Mouse (Mus musculus) T-helper 2 cell (primary cell): Measurements from ENCODE around the gene Zbtb5.
"Not testable (repeated sequence)": the region's sequence is repeated elsewhere in the genome, so short reads cannot be mapped to it uniquely, and the experiment has no call there.

Experiments used
- in situ Hi-C: fragments of 300-600 bp; cut with MboI, MseI; formaldehyde crosslinking; loops from one replicate; pipeline ENCODE4 v1.15.1; 2025; ENCODE audit warnings: high pct_unique_total_duplicates

Gene Zbtb5

GRCm38 (mm10) chr4:45012105-45012975 is at the start of gene Zbtb5:
TSS of gene Zbtb5 (minus strand) at chr4:45012412.
- in situ Hi-C loops, result loop anchor here (5.0 to 10.0 kb wide), 2 partner anchors 40 to 302 kb away; no protein-coding TSS in a partner anchor

- in situ Hi-C loops, result no loop called here
Measured at GRCm38 (mm10) chr4:45055451-45055850, 43.2 kb upstream of the Zbtb5 start.

DNA sequence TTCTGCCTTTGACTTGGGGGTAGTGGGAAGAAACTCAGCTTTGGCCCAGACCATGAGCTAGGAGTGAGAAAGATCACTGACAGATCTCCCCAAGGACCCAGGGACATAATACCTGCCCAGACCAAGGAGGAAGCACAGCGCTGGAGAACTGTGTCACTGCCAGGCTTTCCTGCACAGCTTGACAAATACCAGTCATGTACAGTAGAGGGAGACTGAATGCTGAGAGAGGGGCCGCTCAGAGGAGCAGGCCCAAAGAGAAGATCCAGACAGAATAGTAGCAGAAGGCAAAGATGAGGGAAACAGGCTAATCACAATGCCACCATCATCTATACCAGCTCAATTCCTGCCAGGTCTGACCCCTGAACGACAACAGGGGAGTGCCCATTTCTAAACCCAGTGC is 42.6 kb upstream of the Zbtb5 start:
- in situ Hi-C loops, result no loop called here

GRCm38 (mm10) chr4:45047956-45048355 is 35.7 kb upstream of the Zbtb5 start:
- in situ Hi-C loops, result no loop called here

GRCm38 (mm10) chr4:45047286-45047887 is 35.2 kb upstream of the Zbtb5 start:
- in situ Hi-C loops, result no loop called here

GRCm38 (mm10) chr4:45046679-45047078 is 34.5 kb upstream of the Zbtb5 start:
- in situ Hi-C loops, result no loop called here

DNA sequence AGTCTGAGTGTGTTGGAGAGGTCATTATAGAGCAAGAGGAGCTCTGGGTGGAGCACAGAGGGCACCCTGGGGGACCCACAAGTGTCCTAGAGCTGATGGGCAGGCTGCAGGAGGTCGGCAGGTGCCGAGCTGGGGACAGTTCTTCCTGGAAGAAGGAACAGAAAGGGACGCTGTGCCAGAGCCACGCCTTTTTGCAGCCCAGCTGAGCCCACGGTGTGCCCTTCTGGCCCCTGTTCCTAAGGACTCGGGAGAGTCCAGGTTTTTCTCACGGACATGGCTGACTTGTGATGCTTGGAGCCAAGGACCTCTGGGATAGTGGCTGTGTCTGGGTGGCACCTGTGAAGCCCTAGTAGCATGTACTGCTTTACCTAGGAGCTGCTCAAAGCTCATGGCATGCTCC is 28.6 kb upstream of the Zbtb5 start:
- in situ Hi-C loops, result no loop called here

DNA sequence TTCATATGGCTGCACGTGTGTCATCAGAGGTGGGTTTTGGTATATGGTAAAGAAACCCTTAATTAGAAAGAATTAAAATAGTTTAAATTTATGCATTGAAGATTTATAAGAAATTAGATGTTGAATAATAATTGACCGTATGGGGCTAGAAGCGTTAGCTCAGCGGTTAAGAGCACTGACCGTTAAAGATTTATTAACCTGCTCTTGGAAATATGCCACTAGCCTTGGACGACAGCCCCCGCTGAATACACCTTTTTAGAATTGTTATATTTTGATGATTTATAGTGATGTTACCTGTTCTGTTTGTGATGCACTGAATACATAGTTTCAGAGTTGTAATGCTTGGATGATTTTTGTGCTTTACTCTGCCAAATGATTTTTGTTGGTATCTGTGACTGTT is 27.3 kb upstream of the Zbtb5 start:
- in situ Hi-C loops, result not testable (repeated sequence)

DNA sequence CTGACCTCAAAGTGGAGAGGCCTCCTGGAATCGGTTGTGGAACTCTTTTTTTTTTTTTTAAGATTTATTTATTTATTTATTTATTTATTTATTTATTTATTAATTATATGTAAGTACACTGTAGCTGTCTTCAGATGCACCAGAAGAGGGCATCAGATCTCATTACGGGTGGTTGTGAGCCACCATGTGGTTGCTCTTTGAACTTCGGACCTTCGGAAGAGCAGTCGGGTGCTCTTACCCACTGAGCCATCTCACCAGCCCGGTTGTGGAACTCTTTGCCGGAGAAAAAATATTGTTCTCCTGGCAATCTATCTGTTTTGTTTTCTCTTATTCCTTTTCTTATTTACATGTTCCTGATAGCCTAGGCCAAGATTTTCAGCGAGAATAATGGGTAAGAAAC is 26.7 kb upstream of the Zbtb5 start:
- in situ Hi-C loops, result not testable (repeated sequence)

- in situ Hi-C loops, result no loop called here
Measured at GRCm38 (mm10) chr4:45037455-45038410, 25.5 kb upstream of the Zbtb5 start.

- in situ Hi-C loops, result no loop called here
Measured at GRCm38 (mm10) chr4:45036571-45036970, 24.4 kb upstream of the Zbtb5 start.

- in situ Hi-C loops, result no loop called here
Measured at GRCm38 (mm10) chr4:45036048-45036447, 23.8 kb upstream of the Zbtb5 start.

DNA sequence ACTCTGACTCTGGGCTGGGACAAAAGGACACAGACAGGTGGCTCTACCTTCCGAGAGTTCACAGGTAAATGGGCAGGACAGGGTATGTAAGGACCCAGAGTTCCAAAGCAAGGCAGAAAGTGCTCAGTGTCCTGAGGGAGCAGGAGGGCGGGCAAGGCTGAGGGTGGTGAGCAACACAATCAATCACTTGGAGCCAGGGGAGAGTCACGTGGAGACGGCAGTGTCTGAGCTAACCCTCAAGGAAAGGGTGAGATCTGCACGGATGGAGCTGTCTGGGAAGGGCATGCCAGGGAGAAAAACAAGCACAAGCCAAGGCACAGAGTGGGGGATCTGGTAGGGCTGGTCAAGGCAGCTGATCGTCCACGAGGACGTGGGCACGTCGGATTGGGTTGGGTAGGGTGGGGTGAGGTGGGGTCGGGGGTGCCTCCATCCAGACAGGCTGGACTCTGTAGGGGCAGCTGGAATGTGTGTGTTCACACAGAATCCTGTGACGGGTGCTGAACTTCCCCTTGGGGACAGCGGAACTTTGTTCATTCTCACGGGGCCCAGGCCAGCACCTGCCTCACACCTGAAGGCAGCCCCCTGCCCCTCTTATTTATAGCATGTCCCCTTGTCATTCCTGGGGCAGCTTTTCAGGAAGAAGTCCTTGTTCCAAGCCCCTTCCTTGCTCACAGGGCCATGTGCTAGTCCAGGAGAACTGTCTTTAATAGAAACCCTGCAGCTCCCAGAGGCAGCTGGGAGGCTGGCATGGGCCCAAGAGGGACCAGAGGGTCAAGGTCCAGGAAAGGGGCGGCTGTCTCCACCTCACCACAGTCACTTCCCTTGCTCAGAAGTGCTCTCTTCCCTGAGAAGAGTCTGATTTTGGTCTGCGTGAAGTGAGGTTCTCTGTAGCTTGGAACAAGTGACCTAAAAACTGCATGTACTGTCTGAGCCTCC is 22.7 kb upstream of the Zbtb5 start:
- in situ Hi-C loops, result no loop called here

DNA sequence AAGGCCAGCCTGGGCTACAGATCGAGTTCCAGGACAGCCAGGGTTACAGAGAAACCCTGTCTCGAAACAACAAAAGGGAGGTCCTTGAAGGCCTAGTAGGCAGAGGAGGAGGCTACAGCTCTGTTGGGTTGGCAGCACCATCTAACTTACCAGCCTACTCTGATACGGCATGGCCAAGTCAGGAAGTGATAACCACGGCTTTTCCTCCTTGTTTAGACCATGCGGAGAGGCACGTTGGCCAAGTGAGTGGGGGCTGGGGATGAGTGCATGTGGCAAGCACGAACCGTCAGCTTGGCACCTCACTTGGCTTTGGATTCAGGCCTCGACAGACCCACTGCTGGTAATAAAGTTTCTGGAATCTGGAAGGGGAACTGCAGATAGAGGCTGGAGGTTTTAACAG is 20.4 kb upstream of the Zbtb5 start:
- in situ Hi-C loops, result no loop called here

GRCm38 (mm10) chr4:45026459-45026858 is 14.2 kb upstream of the Zbtb5 start:
- in situ Hi-C loops, result no loop called here

DNA sequence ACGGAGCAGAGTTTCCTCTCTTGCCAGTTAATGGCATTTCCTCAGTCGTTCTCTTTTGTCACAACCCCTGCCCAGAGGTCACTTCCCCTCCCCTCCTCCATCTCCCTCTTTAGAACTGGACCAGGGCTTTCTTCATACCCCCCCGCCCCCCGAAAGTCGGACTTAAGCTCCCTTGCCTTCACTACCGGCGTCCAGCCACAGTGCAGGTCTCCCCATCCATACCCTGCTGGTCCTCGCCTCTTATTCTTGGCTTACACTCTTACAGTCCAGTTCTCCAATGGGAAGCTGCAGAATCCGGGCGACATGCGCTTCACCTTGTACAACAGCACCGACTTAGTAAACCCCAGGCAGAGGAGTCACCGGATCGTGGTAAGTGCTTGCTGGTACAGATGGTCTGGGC is 6.8 kb upstream of the Zbtb5 start:
- in situ Hi-C loops, result loop anchor here (5.0 to 10.0 kb wide), 2 partner anchors 83 to 296 kb away; no protein-coding TSS in a partner anchor

DNA sequence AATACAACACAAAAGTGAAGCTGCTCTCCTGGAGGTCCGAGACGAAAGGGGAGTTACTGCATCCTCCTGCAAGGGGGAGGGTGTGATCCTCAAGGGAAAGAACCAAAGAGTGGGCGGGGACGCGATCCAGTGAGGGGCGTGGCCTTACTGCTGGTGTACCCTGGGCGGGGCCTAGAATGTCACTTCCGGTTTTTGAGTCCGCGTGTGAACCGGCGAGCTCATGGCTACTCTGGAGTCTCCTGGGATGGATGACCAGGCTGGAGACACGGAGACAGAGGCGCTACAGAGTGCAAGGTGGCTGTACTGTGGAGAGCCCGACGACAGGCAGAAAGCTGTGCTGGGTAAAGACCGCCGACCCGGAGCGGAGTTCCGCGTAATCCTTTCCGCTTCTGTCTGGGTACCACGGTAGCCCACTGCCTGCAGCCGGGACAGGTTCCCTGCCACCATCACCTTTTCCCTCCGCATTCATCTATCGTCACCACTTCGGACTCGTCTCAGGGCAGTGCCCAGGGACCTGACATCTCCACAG is 6.3 kb upstream of the Zbtb5 start, which contains the start of gene Polr1e:
TSS of gene Polr1e (plus strand) at position 132 of the 529 bp plus-strand sequence.
- in situ Hi-C loops, result loop anchor here (5.0 to 10.0 kb wide), 2 partner anchors 84 to 296 kb away; no protein-coding TSS in a partner anchor

- in situ Hi-C loops, result loop anchor here (5.0 to 10.0 kb wide), 2 partner anchors 87 to 299 kb away; no protein-coding TSS in a partner anchor
Measured at GRCm38 (mm10) chr4:45015615-45016014, 3.4 kb upstream of the Zbtb5 start.

DNA sequence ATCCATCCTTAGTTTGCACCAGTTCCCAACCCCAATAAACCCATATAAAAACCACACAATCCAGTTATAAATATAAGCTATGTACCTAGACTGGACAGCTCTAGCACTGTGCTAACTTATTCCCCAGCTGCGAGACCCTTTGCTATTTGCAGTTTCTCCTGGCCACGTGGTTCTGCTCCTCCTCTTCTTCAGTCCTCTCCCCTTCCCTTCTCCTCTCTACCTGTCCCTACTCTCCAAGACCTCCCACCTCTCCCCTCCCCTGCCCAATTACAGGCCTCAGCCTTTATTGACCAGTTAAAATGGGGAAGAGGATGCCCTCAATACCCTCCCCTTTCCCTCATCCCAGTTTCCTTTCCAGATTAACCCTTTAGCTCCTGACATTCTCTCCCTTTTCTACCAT is 1.3 kb upstream of the Zbtb5 start:
- in situ Hi-C loops, result loop anchor here (5.0 to 10.0 kb wide), 2 partner anchors 41 to 301 kb away; no protein-coding TSS in a partner anchor

DNA sequence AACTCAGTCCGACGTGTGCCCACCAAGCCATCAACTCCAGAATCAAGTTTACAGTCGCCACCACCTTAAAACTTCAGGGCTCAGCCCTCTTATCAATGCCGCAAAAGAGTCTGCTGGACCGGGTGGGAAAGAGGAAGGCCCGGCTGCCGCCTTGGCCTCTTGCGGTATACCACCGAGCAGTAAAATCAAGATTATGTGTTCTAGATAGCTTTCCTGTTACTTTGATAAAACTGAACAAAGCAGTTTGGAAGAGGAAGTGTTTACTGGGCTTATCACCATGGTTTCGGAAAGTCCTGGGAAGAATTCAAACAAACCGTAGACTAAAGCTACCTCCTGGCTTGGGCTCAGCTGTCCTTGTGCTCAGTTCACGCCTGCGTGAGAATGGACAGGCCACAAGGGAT is 819 bp upstream of the Zbtb5 start:
- in situ Hi-C loops, result loop anchor here (5.0 to 10.0 kb wide), 2 partner anchors 41 to 302 kb away; no protein-coding TSS in a partner anchor
